Mouse (Mus musculus) kidney, embryonic 14.5 days (tissue): ENCODE measurements at regions not wholly inside any gene's neighbourhood (a gene's known extent, or its start where the extent isn't known, plus 50 kb on each side); places are given as distances from the start of the nearest gene placed in this dataset.
A peak's percentile ranks its signal among the peaks of the same experiment; 100 is the strongest.
"Not testable (repeated sequence)": the region's sequence is repeated elsewhere in the genome, so short reads cannot be mapped to it uniquely, and the experiment has no call there.

ENCODE experiments used
- ATAC-seq: fragments of 200-750 bp; cut with Nextera tagmentation; 2 replicates; pipeline ENCODE4 v1.8.0; 2017; ENCODE audit warnings: moderate number of reproducible peaks, mild to moderate bottlenecking, moderate TSS enrichment, moderate library complexity; ENCODE audit not compliant: low FRiP score, low TSS enrichment
- H3K27ac ChIP-seq: fragments of 300-500 bp; sonication (generic); 2 replicates; pipeline ENCODE4 v1.5.1; 2014; ENCODE audit warnings: low read depth, mild to moderate bottlenecking, low read length, moderate library complexity, mixed read lengths
- H3K27me3 ChIP-seq: fragments of 300-500 bp; sonication (generic); 2 replicates; pipeline ENCODE4 v1.6.1; 2014; ENCODE audit warnings: mild to moderate bottlenecking, low read length; ENCODE audit not compliant: control insufficient read depth, insufficient read depth
- H3K36me3 ChIP-seq: fragments of 300-500 bp; sonication (generic); 2 replicates; pipeline ENCODE4 v1.6.1; 2014; ENCODE audit warnings: low read length, mixed read lengths; ENCODE audit not compliant: control insufficient read depth, insufficient read depth
- H3K4me1 ChIP-seq: fragments of 300-500 bp; sonication (generic); 2 replicates; pipeline ENCODE4 v1.6.1; 2014; ENCODE audit warnings: low read length, mixed read lengths; ENCODE audit not compliant: control insufficient read depth, insufficient read depth
- H3K4me2 ChIP-seq: fragments of 300-500 bp; sonication (generic); replicated peaks from 2 replicates; pipeline ENCODE4 v1.6.1; 2014; ENCODE audit warnings: low read depth, mild to moderate bottlenecking, low read length
- H3K4me3 ChIP-seq: fragments of 300-500 bp; sonication (generic); 2 replicates; pipeline ENCODE4 v1.5.1; 2014; ENCODE audit warnings: mild to moderate bottlenecking, low read length
- H3K9ac ChIP-seq: fragments of 300-500 bp; sonication (generic); 2 replicates; pipeline ENCODE4 v1.6.1; 2014; ENCODE audit warnings: low read depth, mild to moderate bottlenecking, low read length, moderate library complexity
- H3K9me3 ChIP-seq: fragments of 300-500 bp; sonication (generic); 2 replicates; pipeline ENCODE4 v1.6.1; 2016; ENCODE audit warnings: low read length; ENCODE audit not compliant: control insufficient read depth
- WGBS: fragments of 180-500 bp; shearing (Covaris S2); extraction: QIAGEN DNeasy Blood & Tissue Kit; methylation state at CpG from one replicate; pipeline ENCODE4 v1.1.7; 2014; 5-methylcytosine and 5-hydroxymethylcytosine counted together

- 85% methylated on average over 3 of the region's 3 CpGs for WGBS
- ATAC-seq = no peak
- H3K9me3 ChIP-seq = no peaks in the 10 kb centered on the region
- H3K4me1 ChIP-seq = no peaks in the 10 kb centered on the region
- no peak overlapping the region for H3K9ac ChIP-seq
- H3K4me2 ChIP-seq = no peak overlapping the region
- no peaks in the 10 kb centered on the region for H3K27me3 ChIP-seq
- H3K4me3 ChIP-seq = no peak overlapping the region
- no peak overlapping the region for H3K27ac ChIP-seq
- H3K36me3 ChIP-seq = no peaks in the 10 kb centered on the region
These were observed 536.4 kb upstream of the Ins1 start for GRCm38 (mm10) chr19:51727665-51728064.

- Histone ChIP-seq H3K27me3 (no peaks in the 10 kb centered on the region), H3K4me1 (no peaks in the 10 kb centered on the region), H3K27ac (no peak overlapping the region), H3K36me3 (no peaks in the 10 kb centered on the region), H3K9me3 (no peaks in the 10 kb centered on the region), H3K9ac (no peak overlapping the region), H3K4me3 (no peak overlapping the region), H3K4me2 (no peak overlapping the region)
- no peak; the same call in 1 of the 2 replicates for ATAC-seq
- WGBS = 88% methylated on average over 1 of the region's 1 CpGs
These were observed 524.0 kb upstream of the Ins1 start for GRCm38 (mm10) chr19:51740071-51740470.

- Histone ChIP-seq H3K36me3 (no peaks in the 10 kb centered on the region), H3K27ac (no peak overlapping the region), H3K4me3 (no peak overlapping the region), H3K27me3 (no peaks in the 10 kb centered on the region), H3K9me3 (no peaks in the 10 kb centered on the region), H3K9ac (no peak overlapping the region), H3K4me1 (no peaks in the 10 kb centered on the region), H3K4me2 (no peak overlapping the region)
- no peak for ATAC-seq
- WGBS = 81% methylated on average over 2 of the region's 2 CpGs
These were observed 523.1 kb upstream of the Ins1 start for GRCm38 (mm10) chr19:51741026-51741425.

DNA sequence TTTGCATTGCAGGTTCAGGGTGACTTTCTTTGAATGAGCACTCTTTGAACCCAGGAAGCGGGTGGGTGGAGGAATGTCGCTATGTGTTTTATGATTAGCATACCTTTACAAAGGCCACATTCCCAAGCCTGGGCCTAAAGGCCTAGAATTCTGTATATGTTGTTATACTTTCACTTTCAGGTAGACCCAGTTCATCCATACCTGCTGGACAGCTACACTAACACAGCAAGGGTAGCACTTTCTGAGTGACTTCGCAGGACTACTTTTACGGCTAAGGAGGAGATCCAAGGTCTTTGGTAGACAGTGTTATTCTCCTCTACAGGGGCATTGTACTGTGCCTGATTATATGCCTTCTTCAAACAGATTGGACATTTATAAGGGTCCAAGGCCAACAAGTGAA, 521.9 kb upstream of the Ins1 start:
- H3K4me1 ChIP-seq, ATAC-seq, H3K4me3 ChIP-seq, H3K27ac ChIP-seq, H3K9ac ChIP-seq, H3K27me3 ChIP-seq, H3K4me2 ChIP-seq, H3K36me3 ChIP-seq, H3K9me3 ChIP-seq: not testable (repeated sequence)
- 93% methylated on average over 4 of the region's 4 CpGs for WGBS

DNA sequence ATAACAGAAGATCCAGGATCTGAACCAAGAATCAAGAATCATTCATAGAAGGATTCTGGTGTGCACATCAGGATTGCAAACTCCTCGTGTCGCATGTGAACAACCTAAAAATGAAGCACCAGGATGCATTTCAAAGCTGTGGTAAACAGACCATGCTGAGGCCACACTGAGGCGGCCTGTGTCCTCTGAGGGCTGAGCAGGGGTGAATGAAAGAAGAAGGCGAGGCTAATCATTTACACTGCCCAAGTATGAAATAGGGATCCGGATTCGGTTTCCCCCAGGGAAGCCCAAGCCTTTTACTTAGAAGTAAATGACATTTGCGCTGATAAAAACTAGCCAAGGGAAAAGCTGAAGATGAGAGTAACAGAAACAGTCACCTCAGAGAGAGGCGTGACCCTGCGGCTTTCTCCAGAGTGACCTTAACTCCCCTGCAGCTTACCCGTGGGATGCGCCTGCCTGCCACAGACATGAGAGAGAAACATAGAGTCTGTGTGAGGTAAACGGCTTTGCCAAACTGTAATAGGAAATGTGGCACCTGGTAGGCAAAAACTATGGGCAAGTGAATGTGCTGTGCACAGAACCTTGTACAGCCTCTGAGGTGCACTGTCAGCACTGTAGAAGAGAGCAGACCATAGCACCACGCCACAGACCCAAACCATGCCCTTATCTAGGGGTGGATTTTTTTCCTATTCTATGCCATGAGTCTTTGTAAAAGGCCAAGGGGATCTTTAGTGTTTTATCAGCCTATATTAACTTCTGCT, 490.1 kb upstream of the Ins1 start:
- no peaks in the 10 kb centered on the region for H3K9me3 ChIP-seq
- H3K27me3 ChIP-seq = no peaks in the 10 kb centered on the region
- 42% methylated on average over 13 of the region's 13 CpGs for WGBS
- H3K4me2 ChIP-seq = no peak overlapping the region
- no peak overlapping the region for H3K27ac ChIP-seq
- peak; percentile 83; the same call in 1 of the 2 replicates for ATAC-seq
- no peak overlapping the region for H3K4me3 ChIP-seq
- no peaks in the 10 kb centered on the region for H3K4me1 ChIP-seq
- no peaks in the 10 kb centered on the region for H3K36me3 ChIP-seq
- H3K9ac ChIP-seq = no peak overlapping the region
